Mouse (Mus musculus): Measurements from ENCODE around the gene Pam16. TPM values are rescaled to one million over a fixed set of nuclear protein-coding genes. Genes with fewer than 3 reads are reported as not detected.
A peak's percentile ranks its signal among the peaks of the same experiment; 100 is the strongest.

Gene Pam16
- polyA plus RNA-seq, 1 experiment: 34.8 TPM

GRCm38 (mm10) chr16:4567912-4568311 is 56.9 kb downstream of the Pam16 start:
- H3K9ac ChIP-seq (ENCODE audit: low read depth, poor library complexity, severe bottlenecking): no peak overlapping the region
- H3K27ac ChIP-seq (ENCODE audit: insufficient read depth, low read length): no peak overlapping the region
- H3K27me3 ChIP-seq (ENCODE audit: control insufficient read depth, insufficient read depth, low read length, poor library complexity, severe bottlenecking): no peaks in the 10 kb centered on the region
- no peaks in the 10 kb centered on the region for H3K4me1 ChIP-seq (ENCODE audit: control insufficient read depth, insufficient read depth, low read length)
- no peaks in the 10 kb centered on the region for H3K9me3 ChIP-seq (replicated peaks; ENCODE audit: control insufficient read depth, insufficient read depth, low read length, poor library complexity, severe bottlenecking)
- no peak overlapping the region for H3K4me3 ChIP-seq (ENCODE audit: low read depth, low read length)
- no peaks in the 10 kb centered on the region for H3K36me3 ChIP-seq (ENCODE audit: control insufficient read depth, insufficient read depth, low read length, poor library complexity, severe bottlenecking)
- TF ChIP-seq POLR2A (IDR thresholded peaks at IDR 0.05; ENCODE audit: insufficient read depth, low read length): no peak
- no peak for TF ChIP-seq EP300 (IDR thresholded peaks at IDR 0.05; ENCODE audit: insufficient read depth, low read depth, low read length)
- peak; percentile 83 for TF ChIP-seq CTCF (IDR thresholded peaks at IDR 0.05; ENCODE audit: low read depth, low read length)

Other genes starting within 250 kb of the Pam16 start
- gene Adcy9, start 204.5 kb downstream of the Pam16 start, polyA plus RNA-seq (2011; ENCODE audit: insufficient read depth, insufficient read length, low read depth, missing spikeins): 1.8 and 1.9 TPM in 2 replicates
- gene Srl, start 83.2 kb downstream of the Pam16 start, polyA plus RNA-seq (2011; ENCODE audit: insufficient read depth, insufficient read length, low read depth, missing spikeins): 30.0 and 33.6 TPM in 2 replicates
- gene Tfap4, start 65.1 kb downstream of the Pam16 start, polyA plus RNA-seq (2011; ENCODE audit: insufficient read depth, insufficient read length, low read depth, missing spikeins): 19.3 and 21.2 TPM in 2 replicates
- 31.2 and 34.8 TPM in 2 replicates for gene Glis2, start 30.3 kb downstream of the Pam16 start, polyA plus RNA-seq (2011; ENCODE audit: insufficient read depth, insufficient read length, low read depth, missing spikeins)
- gene Vasn, start 15.0 kb upstream of the Pam16 start, polyA plus RNA-seq (2011; ENCODE audit: insufficient read depth, insufficient read length, low read depth, missing spikeins): 6.2 and 7.9 TPM in 2 replicates
- gene Dnaja3, start 15.0 kb upstream of the Pam16 start, polyA plus RNA-seq (2011; ENCODE audit: insufficient read depth, insufficient read length, low read depth, missing spikeins): 55.8 and 55.9 TPM in 2 replicates
- gene Coro7, start 54.8 kb upstream of the Pam16 start, polyA plus RNA-seq (2011; ENCODE audit: insufficient read depth, insufficient read length, low read depth, missing spikeins): 31.2 and 36.1 TPM in 2 replicates
- 15.6 and 15.7 TPM in 2 replicates for gene Nmral1, start 94.4 kb upstream of the Pam16 start, polyA plus RNA-seq (2011; ENCODE audit: insufficient read depth, insufficient read length, low read depth, missing spikeins)
- 38.0 and 44.4 TPM in 2 replicates for gene Hmox2, start 101.4 kb upstream of the Pam16 start, polyA plus RNA-seq (2011; ENCODE audit: insufficient read depth, insufficient read length, low read depth, missing spikeins)
- gene Cdip1, start 165.3 kb upstream of the Pam16 start, polyA plus RNA-seq (2011; ENCODE audit: insufficient read depth, insufficient read length, low read depth, missing spikeins): 46.5 and 50.5 TPM in 2 replicates
- gene 4930562C15Rik, start 210.4 kb upstream of the Pam16 start, polyA plus RNA-seq (2011; ENCODE audit: insufficient read depth, insufficient read length, low read depth, missing spikeins): not detected in 2 replicates